Mouse (Mus musculus) brain, embryonic 14.5 days (tissue): ENCODE data around the gene Kras.

Experiments
- CTCF ChIP-seq: fragments of 200-500 bp; IDR thresholded peaks from 2 replicates; pipeline ENCODE4 v1.5.1; 2012; ENCODE audit warnings: inconsistent platforms, mild to moderate bottlenecking, moderate library complexity, borderline replicate concordance; ENCODE audit not compliant: insufficient read depth, insufficient read length; ENCODE audit errors: extremely low read depth
- POLR2A ChIP-seq: fragments of 200-500 bp; IDR thresholded peaks from 2 replicates; pipeline ENCODE4 v1.6.1; 2012; ENCODE audit warnings: mild to moderate bottlenecking, inconsistent platforms, borderline replicate concordance; ENCODE audit not compliant: poor library complexity, insufficient read depth, insufficient read length, severe bottlenecking; ENCODE audit errors: extremely low read depth

DNA sequence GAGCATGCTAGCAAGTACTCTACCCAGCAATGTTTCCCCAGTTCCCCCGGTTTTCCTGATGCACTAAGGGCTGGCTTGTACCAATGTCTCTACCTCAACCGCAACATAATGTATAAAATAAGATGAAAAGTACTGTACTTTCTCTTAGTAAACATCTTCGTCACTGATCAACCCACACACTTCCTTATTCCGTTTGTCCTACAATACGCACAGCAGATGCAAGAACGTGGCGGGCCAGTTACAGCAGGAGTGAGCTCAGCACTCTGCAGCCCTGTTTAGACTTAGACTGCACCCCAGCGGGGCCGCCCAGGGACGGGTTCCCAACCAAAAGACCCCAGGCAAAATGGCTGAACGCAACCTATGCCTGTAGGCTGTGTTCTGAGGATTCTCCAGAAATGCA is 56.6 kb downstream of the Kras start:
- TF ChIP-seq POLR2A = no peak
- TF ChIP-seq CTCF = no peak
